Mouse (Mus musculus): ENCODE data around the gene Nkx2-5. TPM values are rescaled to one million over a fixed set of nuclear protein-coding genes. Genes with fewer than 3 reads are reported as not detected.

Nkx2-5 gene
- not detected in 2 replicates for polyA plus RNA-seq (2012; ENCODE audit: insufficient read depth, insufficient read length, missing spikeins)

DNA sequence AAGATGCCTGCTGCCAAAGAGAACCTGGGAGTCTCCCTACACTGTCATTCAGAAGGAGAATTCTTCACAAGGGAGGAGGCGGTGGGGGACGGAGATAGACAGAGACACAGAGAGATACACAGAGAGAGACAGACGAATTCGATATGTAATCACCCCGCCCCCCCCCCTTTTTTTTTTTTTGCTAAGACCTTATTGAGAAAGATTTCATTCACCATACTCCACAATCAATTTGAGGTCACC lies at the start of gene Nkx2-5:
Gene Nkx2-5 (minus strand): TSS at position 101 of the 240 bp plus-strand sequence.
- Histone ChIP-seq H3K4me1 (ENCODE audit: control insufficient read depth, insufficient read depth, low read length) (no peaks in the 10 kb centered on the region), H3K4me3 (ENCODE audit: insufficient read depth, low read length) (no peak within 1 kb of the TSS), H3K27ac (ENCODE audit: insufficient read depth, low read depth, low read length) (no peak within 1 kb of the TSS)
- TF ChIP-seq POLR2A (IDR thresholded peaks at IDR 0.05; ENCODE audit: borderline replicate concordance, low read depth, low read length) = no peak
- TF ChIP-seq CTCF (IDR thresholded peaks at IDR 0.05; ENCODE audit: low read depth, low read length) = no peak

DNA sequence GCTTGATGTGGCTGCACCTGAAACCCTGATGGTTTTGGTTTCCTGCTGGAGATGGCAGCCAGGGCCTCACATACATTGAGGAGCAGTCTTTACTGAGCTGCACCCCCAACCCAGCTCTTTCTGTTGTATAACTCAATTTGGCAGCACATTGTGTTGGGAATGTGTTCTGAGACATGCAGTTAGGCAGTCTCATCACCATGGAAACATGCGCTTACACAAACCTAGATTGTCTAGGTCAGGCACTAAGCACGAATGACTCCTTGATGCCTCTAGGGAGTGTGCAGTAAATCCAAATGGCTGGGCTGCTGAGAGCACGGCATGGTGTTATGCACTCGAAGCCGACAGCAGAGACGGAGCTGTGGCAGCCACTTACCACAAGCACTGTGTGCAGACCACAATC lies 49.5 kb upstream of the Nkx2-5 start:
- no peak overlapping the region for H3K4me3 ChIP-seq (ENCODE audit: insufficient read depth, low read length)
- TF ChIP-seq CTCF (IDR thresholded peaks at IDR 0.05; ENCODE audit: low read depth, low read length) = no peak
- TF ChIP-seq POLR2A (IDR thresholded peaks at IDR 0.05; ENCODE audit: borderline replicate concordance, low read depth, low read length) = no peak
- H3K27ac ChIP-seq (ENCODE audit: insufficient read depth, low read depth, low read length) = no peak overlapping the region
- H3K4me1 ChIP-seq (ENCODE audit: control insufficient read depth, insufficient read depth, low read length) = 0 out of 2 replicates have a peak, but pooled peaks cover 3% of the 10 kb centered on the region

DNA sequence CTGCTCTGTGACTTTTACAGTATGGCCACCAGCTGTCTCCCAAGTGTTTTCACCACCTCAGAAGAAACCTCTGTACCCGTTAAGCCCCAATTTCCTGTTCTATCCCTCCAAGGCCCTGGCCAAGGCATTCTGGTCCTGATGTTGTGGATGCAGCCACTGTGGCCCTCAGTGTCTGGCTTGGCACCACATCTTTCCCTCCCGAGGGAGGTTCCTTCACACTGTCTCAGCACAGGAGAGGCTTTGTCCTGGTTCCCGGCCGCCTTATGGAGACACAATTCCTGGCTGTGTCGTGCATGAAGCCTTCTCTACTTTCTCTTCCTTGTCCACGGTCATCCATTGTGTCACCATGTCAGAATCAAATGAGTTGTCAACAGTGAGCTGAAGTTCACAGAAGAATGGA lies 48.7 kb upstream of the Nkx2-5 start:
- no peak for TF ChIP-seq POLR2A (IDR thresholded peaks at IDR 0.05; ENCODE audit: borderline replicate concordance, low read depth, low read length)
- no peak for TF ChIP-seq CTCF (IDR thresholded peaks at IDR 0.05; ENCODE audit: low read depth, low read length)
- H3K4me1 ChIP-seq (ENCODE audit: control insufficient read depth, insufficient read depth, low read length) = 0 out of 2 replicates have a peak, but pooled peaks cover 3% of the 10 kb centered on the region
- H3K4me3 ChIP-seq (ENCODE audit: insufficient read depth, low read length) = no peak overlapping the region
- H3K27ac ChIP-seq (ENCODE audit: insufficient read depth, low read depth, low read length) = no peak overlapping the region

DNA sequence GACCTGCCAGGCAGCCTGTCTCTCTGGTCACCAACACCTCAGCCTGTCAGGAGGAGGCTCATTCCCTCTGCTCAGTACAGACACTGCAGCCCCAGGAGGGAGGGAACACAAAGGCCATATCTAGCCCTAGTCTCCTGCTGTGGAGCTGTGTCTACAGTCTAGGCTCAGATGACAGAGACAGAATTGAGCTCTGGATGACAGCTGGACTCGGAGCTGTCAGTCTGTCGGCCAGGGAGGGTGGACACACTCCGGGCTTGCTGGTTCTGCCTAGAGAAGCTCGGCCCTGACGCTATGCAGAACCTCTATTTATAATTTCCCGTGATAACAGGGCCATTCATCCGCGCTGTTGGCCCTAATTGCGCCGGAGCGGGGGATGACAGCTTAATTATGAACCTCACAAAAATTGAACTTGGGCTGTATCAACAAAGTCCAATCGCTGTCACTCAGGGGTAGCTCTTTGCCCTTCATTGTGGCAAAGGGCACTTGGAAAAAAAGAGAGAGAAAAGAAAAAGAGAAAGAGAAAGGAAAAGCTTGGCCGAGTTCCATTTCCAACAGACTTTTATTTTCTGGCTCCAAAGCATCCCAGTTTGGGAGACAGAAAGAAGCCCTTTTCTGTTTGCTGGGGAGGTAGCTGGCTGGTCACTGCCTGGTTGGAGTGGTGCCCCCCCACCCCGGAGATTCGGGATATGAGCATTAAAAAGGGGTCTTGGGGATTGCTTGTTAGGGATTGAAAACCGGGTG lies 48.0 kb upstream of the Nkx2-5 start:
- Histone ChIP-seq H3K27ac (ENCODE audit: insufficient read depth, low read depth, low read length) (no peak overlapping the region), H3K4me3 (ENCODE audit: insufficient read depth, low read length) (no peak overlapping the region), H3K4me1 (ENCODE audit: control insufficient read depth, insufficient read depth, low read length) (0 out of 2 replicates have a peak, but pooled peaks cover 3% of the 10 kb centered on the region)
- TF ChIP-seq CTCF (IDR thresholded peaks at IDR 0.05; ENCODE audit: low read depth, low read length) = no peak
- no peak for TF ChIP-seq POLR2A (IDR thresholded peaks at IDR 0.05; ENCODE audit: borderline replicate concordance, low read depth, low read length)

DNA sequence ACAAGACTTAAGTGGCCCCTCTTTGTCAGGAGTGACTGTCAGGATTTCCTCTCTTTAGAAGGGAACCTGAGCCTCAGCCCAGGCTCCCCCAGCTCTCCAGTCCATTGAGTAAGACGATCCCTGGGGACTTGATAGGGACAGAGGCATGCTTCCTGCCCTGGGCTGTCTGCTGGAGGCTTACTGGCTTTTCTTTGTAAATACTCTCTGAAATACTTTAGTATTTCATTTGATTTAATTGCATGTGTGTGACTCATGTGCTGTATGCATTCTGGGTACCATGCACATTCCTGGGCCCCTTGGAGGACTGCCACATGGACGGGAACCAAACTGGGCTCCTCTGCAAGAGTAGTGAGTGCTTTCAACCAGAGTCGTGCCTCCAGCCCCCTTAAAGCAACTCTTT lies 43.1 kb upstream of the Nkx2-5 start:
- no peak for TF ChIP-seq CTCF (IDR thresholded peaks at IDR 0.05; ENCODE audit: low read depth, low read length)
- TF ChIP-seq POLR2A (IDR thresholded peaks at IDR 0.05; ENCODE audit: borderline replicate concordance, low read depth, low read length) = no peak
- no peak overlapping the region for H3K4me3 ChIP-seq (ENCODE audit: insufficient read depth, low read length)

DNA sequence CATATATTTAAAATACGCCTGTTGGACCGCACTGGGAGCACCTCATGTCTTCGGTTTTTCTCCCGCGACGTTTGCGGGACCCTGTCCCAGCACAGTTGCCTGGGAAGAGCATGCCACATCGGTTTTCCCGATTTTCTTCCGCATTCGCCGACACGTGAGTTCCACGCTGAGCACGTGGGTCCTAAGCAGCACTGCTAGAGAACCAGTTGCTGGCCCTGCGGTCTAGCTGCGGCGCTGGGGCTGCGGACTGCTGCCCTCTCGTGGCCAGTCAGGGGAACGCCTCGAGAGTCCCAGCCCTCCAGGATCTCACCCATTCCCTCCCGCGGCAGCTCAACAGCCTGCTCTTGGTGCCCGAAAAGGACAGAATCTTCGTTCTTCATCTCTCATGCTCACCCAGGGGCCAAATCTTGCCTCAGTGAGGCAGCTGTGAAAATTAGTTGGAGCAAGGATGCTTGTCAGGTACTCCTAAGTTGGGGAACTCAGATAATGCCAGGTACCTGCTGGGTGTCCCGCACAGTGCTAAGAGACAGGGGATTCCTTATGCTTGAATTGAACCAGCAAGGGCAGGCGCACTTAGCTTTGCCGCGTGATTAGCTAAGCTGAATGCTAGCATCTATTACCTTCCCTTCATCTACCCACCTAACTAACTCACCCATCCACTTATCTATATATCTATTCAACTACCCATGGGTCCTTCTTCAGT lies 41.4 kb upstream of the Nkx2-5 start:
- H3K4me1 ChIP-seq (ENCODE audit: control insufficient read depth, insufficient read depth, low read length) = peaks cover 6% of the 10 kb centered on the region
- TF ChIP-seq POLR2A (IDR thresholded peaks at IDR 0.05; ENCODE audit: borderline replicate concordance, low read depth, low read length) (0 out of 2 replicates have a peak, but pooled peaks have one; percentile 55), CTCF (IDR thresholded peaks at IDR 0.05; ENCODE audit: low read depth, low read length) (peak; percentile 80)
- H3K4me3 ChIP-seq (ENCODE audit: insufficient read depth, low read length) = peak overlapping the region; percentile 71
- H3K27ac ChIP-seq (ENCODE audit: insufficient read depth, low read depth, low read length) = peak overlapping the region; percentile 33

More for the DNA sequence above, 43.1 kb upstream of the Nkx2-5 start:
- H3K4me1 ChIP-seq (ENCODE audit: control insufficient read depth, insufficient read depth, low read length) = peaks cover 6% of the 10 kb centered on the region
- H3K27ac ChIP-seq (ENCODE audit: insufficient read depth, low read depth, low read length) = no peak overlapping the region

DNA sequence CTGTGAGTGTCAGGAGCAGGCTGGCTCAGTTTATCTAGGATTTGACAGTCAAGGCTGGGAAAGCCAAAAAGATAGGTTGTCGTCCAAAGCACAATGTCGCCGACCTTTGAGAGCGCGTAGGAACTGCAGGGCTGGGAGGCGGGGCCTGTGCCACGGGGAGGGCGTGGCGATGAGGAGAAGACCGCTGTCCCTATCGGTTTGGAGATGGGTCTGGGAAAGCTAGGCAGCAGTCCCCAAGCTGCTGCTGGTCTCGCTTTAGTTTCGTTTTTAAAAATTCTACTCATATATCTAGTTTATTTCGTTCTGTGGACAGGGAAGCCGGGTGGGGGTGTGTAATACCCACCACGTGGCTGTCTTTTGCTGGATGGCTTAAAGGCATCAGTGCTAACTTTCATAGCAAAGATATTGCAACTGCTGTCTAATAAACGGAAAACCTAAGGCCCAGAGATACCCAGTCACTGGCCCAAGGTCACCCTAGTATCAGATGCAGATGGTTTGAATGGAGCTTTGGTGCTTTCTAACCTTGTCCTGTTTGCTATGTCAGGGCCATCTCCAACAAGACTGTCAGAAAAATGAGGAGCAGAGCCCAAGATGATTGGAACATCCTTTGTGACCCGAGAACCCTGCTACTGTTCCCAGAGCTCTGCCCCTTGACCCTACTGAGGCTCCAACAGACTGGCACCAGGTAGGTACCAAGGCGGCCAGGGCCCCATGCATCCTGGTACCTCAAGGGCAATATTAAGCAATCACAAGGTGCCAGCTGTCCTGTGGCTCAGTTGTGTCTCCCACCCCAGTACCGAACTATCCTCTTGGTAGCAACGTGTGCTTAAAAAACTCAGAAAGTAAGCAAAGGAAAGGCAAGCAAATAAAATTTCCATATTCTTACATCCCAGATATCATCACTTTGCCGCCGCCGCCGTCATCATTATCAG lies 40.5 kb upstream of the Nkx2-5 start:
- TF ChIP-seq POLR2A (IDR thresholded peaks at IDR 0.05; ENCODE audit: borderline replicate concordance, low read depth, low read length) = no peak
- TF ChIP-seq CTCF (IDR thresholded peaks at IDR 0.05; ENCODE audit: low read depth, low read length) = no peak; the same call in 1 of the 2 replicates
- Histone ChIP-seq H3K4me3 (ENCODE audit: insufficient read depth, low read length) (peak overlapping the region; percentile 71), H3K27ac (ENCODE audit: insufficient read depth, low read depth, low read length) (peak overlapping the region; percentile 33; the same call in 1 of the 2 replicates), H3K4me1 (ENCODE audit: control insufficient read depth, insufficient read depth, low read length) (peaks cover 6% of the 10 kb centered on the region)

DNA sequence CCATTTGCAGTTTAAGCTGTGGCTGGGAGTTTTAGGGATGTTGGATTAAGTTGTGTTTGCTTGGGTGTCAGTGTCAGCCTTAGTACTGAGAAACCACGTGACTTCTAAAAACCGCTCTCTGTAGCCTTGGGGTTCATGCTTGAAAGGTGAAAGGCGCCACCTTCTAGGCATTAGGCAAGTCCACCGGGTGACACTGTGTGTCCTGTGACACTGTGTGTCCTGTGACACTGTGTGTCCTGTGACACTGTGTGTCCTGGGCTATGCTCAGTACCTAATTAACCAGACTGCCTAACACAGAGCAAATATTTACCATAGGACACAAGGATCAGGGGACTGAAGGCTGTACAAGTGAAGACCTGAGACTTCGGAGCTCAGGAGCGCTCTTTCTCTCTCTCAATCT lies 38.8 kb upstream of the Nkx2-5 start:
- H3K27ac ChIP-seq (ENCODE audit: insufficient read depth, low read depth, low read length) = no peak overlapping the region
- TF ChIP-seq CTCF (IDR thresholded peaks at IDR 0.05; ENCODE audit: low read depth, low read length) (no peak), POLR2A (IDR thresholded peaks at IDR 0.05; ENCODE audit: borderline replicate concordance, low read depth, low read length) (no peak)
- H3K4me3 ChIP-seq (ENCODE audit: insufficient read depth, low read length) = no peak overlapping the region
- peaks cover 6% of the 10 kb centered on the region for H3K4me1 ChIP-seq (ENCODE audit: control insufficient read depth, insufficient read depth, low read length)

DNA sequence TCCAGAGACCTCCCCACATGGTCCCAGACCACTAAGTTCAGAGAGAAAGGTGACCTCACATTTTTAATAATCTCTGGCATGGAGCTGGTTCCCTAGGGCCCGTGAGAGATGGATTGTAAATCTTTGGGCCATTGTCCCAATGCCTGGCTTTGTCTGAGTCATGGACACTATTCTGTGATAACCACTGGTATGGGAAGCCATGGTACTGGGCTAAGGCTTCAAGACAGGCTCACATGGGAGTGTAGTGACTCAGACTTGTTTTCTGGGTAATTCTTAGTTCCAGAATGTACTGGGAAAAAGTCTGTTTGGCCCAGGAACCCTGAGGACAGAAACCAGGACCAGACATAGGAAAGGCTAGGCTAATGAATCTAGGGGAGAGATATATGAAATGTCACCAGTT lies 37.9 kb upstream of the Nkx2-5 start:
- Histone ChIP-seq H3K4me1 (ENCODE audit: control insufficient read depth, insufficient read depth, low read length) (peaks cover 6% of the 10 kb centered on the region), H3K4me3 (ENCODE audit: insufficient read depth, low read length) (no peak overlapping the region), H3K27ac (ENCODE audit: insufficient read depth, low read depth, low read length) (no peak overlapping the region)
- TF ChIP-seq POLR2A (IDR thresholded peaks at IDR 0.05; ENCODE audit: borderline replicate concordance, low read depth, low read length) (no peak), CTCF (IDR thresholded peaks at IDR 0.05; ENCODE audit: low read depth, low read length) (no peak)

Data from bone marrow macrophage, adult 2 months (primary cell).